Mouse (Mus musculus) cerebellum, adult 18-20 months (tissue): ENCODE measurements around the gene Fbxw16.
"Not testable (repeated sequence)": the region's sequence is repeated elsewhere in the genome, so short reads cannot be mapped to it uniquely, and the experiment has no call there.

Experiments used
- DNase-seq, 2 experiments: peaks; one replicate each; pipeline ENCODE4 v3.0.0; 2021

Fbxw16 gene

GRCm38 (mm10) chr9:109449040-109449439 lies at the start of gene Fbxw16:
Fbxw16 (minus strand) TSS chr9:109449140.
- no peak for DNase-seq

GRCm38 (mm10) chr9:109495775-109496174 lies 46.8 kb upstream of the Fbxw16 start, which contains the start of gene Fbxw19:
Fbxw19 (minus strand) TSS chr9:109495875.
- not testable (repeated sequence) for DNase-seq

- no peak for DNase-seq
These were observed 16.0 kb downstream of the Fbxw16 start for GRCm38 (mm10) chr9:109432956-109433355.

GRCm38 (mm10) chr9:109404196-109404595 lies 44.7 kb downstream of the Fbxw16 start, which contains the start of gene Fbxw22:
Fbxw22 (minus strand) TSS chr9:109404296.
- not testable (repeated sequence) for DNase-seq
